Comparison of ENCODE assay signal across 8 mouse cellular contexts in genomic region chr16:57754526-57755125, GRCm38 (mm10). TPM values are rescaled to one million over a fixed set of nuclear protein-coding genes. Genes with fewer than 3 reads are reported as not detected.
DNase-seq lines count a peak whose midpoint lies in the region; ATAC-seq and TF ChIP-seq lines count a peak whose summit lies in the region.

Col8a1 (minus strand) TSS chr16:57754737.

- no peaks in the 10 kb centered on the region for H3K36me3 ChIP-seq in kidney, embryonic 16.5 days (ENCODE audit: insufficient read depth, low read length)
- H3K36me3 ChIP-seq in midbrain, embryonic 16.5 days (ENCODE audit: control insufficient read depth, insufficient read depth, low read length), result no peaks in the 10 kb centered on the region

- 0 out of 2 replicates have a peak within 1 kb of the TSS, but pooled peaks have one; percentile 33 for H3K27ac ChIP-seq in layer of hippocampus, adult 2 months
- H3K27ac ChIP-seq in brown adipose tissue, adult 24 weeks (replicated peaks; ENCODE audit: low read depth, low read length), result peak within 1 kb of the TSS; percentile 23
- H3K27ac ChIP-seq in kidney, embryonic 16.5 days (ENCODE audit: low read length), result no peak within 1 kb of the TSS
- peak within 1 kb of the TSS; percentile 38 for H3K27ac ChIP-seq in midbrain, embryonic 16.5 days (ENCODE audit: low read length)

- H3K4me2 ChIP-seq in kidney, embryonic 16.5 days (replicated peaks; ENCODE audit: low read depth, low read length), result peak within 1 kb of the TSS; percentile 68
- H3K4me2 ChIP-seq in midbrain, embryonic 16.5 days (ENCODE audit: low read length), result peak within 1 kb of the TSS; percentile 69

- H3K4me3 ChIP-seq in layer of hippocampus, adult 2 months, result peak within 1 kb of the TSS; percentile 49
- peak within 1 kb of the TSS; percentile 52 for H3K4me3 ChIP-seq in brown adipose tissue, adult 24 weeks (ENCODE audit: insufficient read depth, low read depth, low read length)
- H3K4me3 ChIP-seq in kidney, embryonic 16.5 days (ENCODE audit: low read length), result peak within 1 kb of the TSS; percentile 48
- H3K4me3 ChIP-seq in midbrain, embryonic 16.5 days (ENCODE audit: low read depth, low read length), result peak within 1 kb of the TSS; percentile 45

- ATAC-seq in kidney, embryonic 16.5 days (ENCODE audit: low FRiP score, low TSS enrichment), result peak; percentile 51
- ATAC-seq in midbrain, embryonic 16.5 days, result peak; percentile 73

- no peak for TF ChIP-seq CTCF in layer of hippocampus, adult 2 months (conservative IDR thresholded peaks at IDR 0.05)

- peaks cover 7% of the 10 kb centered on the region; the same call in 1 of the 2 replicates for H3K27me3 ChIP-seq in kidney, embryonic 16.5 days (ENCODE audit: insufficient read depth, low read length)
- H3K27me3 ChIP-seq in midbrain, embryonic 16.5 days (ENCODE audit: control insufficient read depth, insufficient read depth, low read depth, low read length), result no peaks in the 10 kb centered on the region

- H3K9ac ChIP-seq in kidney, embryonic 16.5 days (replicated peaks; ENCODE audit: low read length), result peak within 1 kb of the TSS; percentile 46; the same call in 1 of the 2 replicates
- peak within 1 kb of the TSS; percentile 61 for H3K9ac ChIP-seq in midbrain, embryonic 16.5 days (ENCODE audit: low read depth, low read length)

- H3K4me1 ChIP-seq in brown adipose tissue, adult 24 weeks (ENCODE audit: control insufficient read depth, insufficient read depth, insufficient read length, low read length), result no peaks in the 10 kb centered on the region
- H3K4me1 ChIP-seq in kidney, embryonic 16.5 days (ENCODE audit: insufficient read depth, low read length), result peaks cover 14% of the 10 kb centered on the region
- H3K4me1 ChIP-seq in midbrain, embryonic 16.5 days (ENCODE audit: control insufficient read depth, insufficient read depth, low read length), result peaks cover 7% of the 10 kb centered on the region; the same call in 1 of the 2 replicates

- H3K9me3 ChIP-seq in kidney, embryonic 16.5 days (ENCODE audit: low read length), result no peaks in the 10 kb centered on the region
- H3K9me3 ChIP-seq in midbrain, embryonic 16.5 days (replicated peaks; ENCODE audit: control insufficient read depth, low read length, poor library complexity, severe bottlenecking), result no peaks in the 10 kb centered on the region

- DNase-seq in layer of hippocampus, adult 2 months (ENCODE audit: low spot score in 2 of 2), result no peak
- DNase-seq in layer of hippocampus, adult 9-11 months, result no peak
- DNase-seq in heart, adult 9 months (ENCODE audit: low spot score in 2 of 2), result peak; percentile 50 to 52
- DNase-seq in layer of hippocampus, adult 11-12 months (ENCODE audit: low spot score), result no peak
- DNase-seq in adipocyte (ENCODE audit: low spot score), result no peak

- 2% methylated on average over 19 of the region's 19 CpGs for WGBS in kidney, embryonic 16.5 days
- 2% methylated on average over 19 of the region's 19 CpGs for WGBS in midbrain, embryonic 16.5 days

RNA-seq across cellular contexts. Expression of gene Col8a1, which starts in this region (rescaled TPM):
- total RNA-seq in layer of hippocampus, adult 2 months (2021), result under 1 TPM; 0.34 to 0.69 TPM
- polyA plus RNA-seq in brown adipose tissue, adult 24 weeks (2012; ENCODE audit: insufficient read depth, insufficient read length, missing spikeins), result 2.3 and 2.6 TPM in 2 replicates
- 2.1 and 2.2 TPM in 2 replicates for polyA plus RNA-seq in kidney, embryonic 16.5 days (2015; fragmentation: Nextera tagmentation; extraction: Ambion mirVana)
- 4.8 and 5.0 TPM in 2 replicates for polyA plus RNA-seq in midbrain, embryonic 16.5 days (2015; fragmentation: Nextera tagmentation; extraction: Ambion mirVana)

Comparison
In these comparisons a context has a peak if more than half of its experiments do, and no peak if none do; other contexts are left out.
1. DNase-seq: peak in heart, adult 9 months (2 of 2); none in layer of hippocampus, adult 2 months (0 of 2), layer of hippocampus, adult 9-11 months (single experiment), layer of hippocampus, adult 11-12 months (single experiment) and adipocyte (single experiment).
2. Peak in every context shown above with its lines, with median percentiles within 50 percentile points of each other: H3K4me3 ChIP-seq.